Mouse (Mus musculus): ENCODE data around the gene Tut1.
"Not testable (repeated sequence)": the region's sequence is repeated elsewhere in the genome, so short reads cannot be mapped to it uniquely, and the experiment has no call there.

DNA sequence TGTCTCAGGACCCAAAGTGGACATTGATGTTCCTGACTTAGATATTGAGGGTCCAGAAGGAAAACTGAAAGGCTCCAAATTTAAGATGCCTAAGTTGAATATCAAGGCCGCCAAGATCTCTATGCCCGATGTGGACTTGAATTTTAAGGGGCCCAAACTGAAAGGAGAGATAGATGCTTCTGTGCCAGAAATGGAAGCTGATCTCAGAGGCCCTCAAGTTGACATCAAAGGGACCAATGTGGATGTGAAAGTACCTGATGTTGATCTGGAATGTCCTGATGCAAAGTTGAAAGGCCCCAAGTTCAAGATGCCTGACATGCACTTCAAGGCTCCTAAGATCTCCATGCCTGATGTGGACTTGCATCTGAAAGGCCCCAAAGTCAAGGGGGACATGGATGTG lies 53.3 kb downstream of the Tut1 start:
- not testable (repeated sequence) for TF ChIP-seq CTCF (IDR thresholded peaks at IDR 0.05; ENCODE audit: low read depth, low read length); POLR2A (IDR thresholded peaks at IDR 0.05; ENCODE audit: insufficient read depth, low read length); EP300 (IDR thresholded peaks at IDR 0.05; ENCODE audit: insufficient read depth, low read depth, low read length)
